Mouse (Mus musculus) lung, postnatal 14 days (tissue): ENCODE results near the gene Itgb7.

Source experiments
- DNase-seq: peaks from one replicate; pipeline ENCODE4 v3.0.0; 2021

The Itgb7 gene

DNA sequence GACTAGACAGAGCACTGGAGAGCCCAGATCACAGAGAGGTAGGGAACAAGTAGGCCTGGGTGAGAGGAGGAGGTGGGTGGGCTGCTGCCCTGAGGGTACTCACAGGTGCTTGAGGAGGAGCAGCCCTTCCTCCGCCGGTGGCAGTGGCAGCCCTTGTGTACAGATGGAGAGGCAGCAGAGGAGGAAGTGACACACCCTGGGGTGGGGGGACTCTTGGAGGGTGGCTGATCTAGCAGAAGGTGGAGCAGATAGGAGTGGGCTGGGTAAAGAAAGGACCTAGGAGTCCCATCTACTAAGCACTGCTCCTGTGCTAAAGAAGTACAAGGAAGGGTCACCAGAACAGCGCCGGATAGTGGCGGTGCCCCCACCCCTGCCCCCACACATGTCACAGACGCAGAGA is at the start of gene Itgb7:
Itgb7 (minus strand) TSS at position 197 of the 400 bp plus-strand sequence.
- no peak for DNase-seq

- DNase-seq = no peak
Measured at GRCm38 (mm10) chr15:102280623-102281022, 48.9 kb upstream of the Itgb7 start.

DNA sequence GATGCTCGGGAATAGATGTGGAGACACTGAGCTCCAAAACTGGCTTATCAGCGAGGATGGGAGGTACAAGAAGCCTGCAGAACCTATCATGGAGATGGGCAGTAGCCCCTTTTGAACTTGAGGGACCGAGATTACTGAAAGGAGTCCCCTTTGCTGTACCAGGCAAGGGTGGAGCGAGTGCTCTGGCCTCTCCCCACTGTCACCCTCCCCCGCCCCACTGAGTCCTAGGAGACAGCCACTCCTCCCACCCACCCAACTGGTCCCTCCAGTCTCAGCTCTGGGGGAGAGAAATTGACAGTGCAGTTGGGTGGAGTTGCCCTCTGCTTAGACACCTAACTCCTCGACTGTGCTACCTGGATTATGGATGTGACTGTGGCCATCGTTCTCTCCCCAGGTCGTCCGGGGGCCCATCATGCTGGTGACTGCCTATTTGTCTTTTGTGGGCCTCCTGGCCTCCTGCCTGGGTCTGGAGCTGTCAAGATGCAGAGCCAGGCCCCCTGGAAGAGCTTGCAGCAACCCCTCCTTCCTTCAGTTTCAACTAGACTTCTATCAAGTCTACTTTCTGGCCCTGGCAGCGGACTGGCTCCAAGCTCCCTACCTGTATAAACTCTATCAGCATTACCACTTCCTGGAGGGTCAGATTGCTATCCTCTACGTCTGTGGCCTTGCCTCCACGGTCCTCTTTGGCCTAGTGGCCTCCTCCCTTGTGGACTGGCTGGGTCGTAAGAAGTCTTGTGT is 48.2 kb upstream of the Itgb7 start:
- DNase-seq = no peak

DNA sequence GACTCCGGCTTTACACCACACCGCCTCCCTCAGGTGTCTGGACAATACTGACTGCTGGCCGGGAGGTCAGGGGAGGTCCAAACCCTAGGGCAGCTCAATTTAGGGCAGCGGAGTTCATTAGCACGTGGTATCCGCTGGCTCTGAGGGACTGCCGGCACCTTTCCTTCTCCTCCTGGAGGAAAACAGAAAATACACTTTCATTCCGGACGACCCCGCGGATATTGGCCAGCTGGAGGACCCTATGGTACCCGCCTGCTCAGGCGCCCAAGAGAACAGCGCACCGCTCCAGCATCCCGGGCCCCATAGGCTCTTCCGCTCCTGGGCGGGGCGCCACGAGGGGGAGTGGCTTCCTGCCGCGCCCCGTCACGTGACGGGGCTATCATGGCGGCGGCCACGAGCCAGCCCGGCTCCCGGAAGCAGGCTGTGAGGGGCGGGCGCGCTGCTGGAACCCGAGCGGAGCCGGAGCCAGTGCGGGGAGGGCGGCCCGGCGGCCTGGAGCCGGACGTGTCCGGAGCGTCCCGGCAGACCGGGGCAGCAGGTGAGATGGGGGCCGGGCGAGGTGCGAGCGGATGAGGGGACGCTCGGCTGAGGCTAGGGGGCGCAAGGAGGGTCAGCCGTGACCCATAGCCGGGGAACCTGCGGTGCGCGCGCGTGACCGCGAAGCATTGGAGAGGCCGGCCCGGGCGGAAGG is 47.5 kb upstream of the Itgb7 start, which contains the start of gene Mfsd5:
Mfsd5 (plus strand) TSS at position 363 of the 691 bp plus-strand sequence.
- DNase-seq = peak; percentile 89

DNA sequence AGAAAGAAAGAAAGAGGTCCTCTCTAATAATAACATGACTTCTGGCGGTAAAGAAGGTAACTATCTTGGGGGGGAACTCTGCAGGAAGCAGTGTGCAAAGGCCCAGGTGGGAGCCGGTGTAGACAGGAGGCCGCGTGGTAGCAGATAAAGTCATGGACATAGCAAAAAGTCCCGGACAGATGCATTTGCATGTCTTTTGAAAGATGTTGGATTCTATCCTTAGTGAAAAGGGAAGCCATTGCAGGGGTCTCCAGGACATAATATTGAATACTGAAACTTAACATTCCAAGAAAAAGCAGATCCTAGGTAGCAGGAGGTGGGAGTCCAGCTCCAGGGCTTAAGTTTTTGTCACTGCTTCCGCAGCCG is 47.0 kb upstream of the Itgb7 start:
- no peak for DNase-seq

GRCm38 (mm10) chr15:102273982-102274716 is 42.4 kb upstream of the Itgb7 start:
- DNase-seq = no peak

DNA sequence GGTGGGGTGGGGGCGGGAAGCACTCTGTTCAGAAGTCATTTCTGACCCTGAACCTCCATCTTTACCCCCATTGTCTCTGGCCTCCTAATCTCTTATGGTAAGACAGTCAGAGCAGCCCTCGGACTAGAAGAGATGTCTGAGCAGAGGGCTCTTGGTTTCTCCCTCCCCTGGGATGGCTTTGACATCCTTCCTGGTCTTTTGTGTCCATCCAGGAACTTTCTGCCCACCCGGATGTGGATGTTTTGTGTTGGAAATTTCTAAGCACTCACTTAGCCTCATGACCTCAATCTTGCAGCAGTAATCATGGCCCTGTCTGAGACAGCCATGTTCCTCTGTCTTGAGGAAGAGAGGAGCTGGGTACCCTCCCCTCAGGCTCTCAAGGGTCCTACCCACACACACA is 39.7 kb upstream of the Itgb7 start:
- no peak for DNase-seq

DNA sequence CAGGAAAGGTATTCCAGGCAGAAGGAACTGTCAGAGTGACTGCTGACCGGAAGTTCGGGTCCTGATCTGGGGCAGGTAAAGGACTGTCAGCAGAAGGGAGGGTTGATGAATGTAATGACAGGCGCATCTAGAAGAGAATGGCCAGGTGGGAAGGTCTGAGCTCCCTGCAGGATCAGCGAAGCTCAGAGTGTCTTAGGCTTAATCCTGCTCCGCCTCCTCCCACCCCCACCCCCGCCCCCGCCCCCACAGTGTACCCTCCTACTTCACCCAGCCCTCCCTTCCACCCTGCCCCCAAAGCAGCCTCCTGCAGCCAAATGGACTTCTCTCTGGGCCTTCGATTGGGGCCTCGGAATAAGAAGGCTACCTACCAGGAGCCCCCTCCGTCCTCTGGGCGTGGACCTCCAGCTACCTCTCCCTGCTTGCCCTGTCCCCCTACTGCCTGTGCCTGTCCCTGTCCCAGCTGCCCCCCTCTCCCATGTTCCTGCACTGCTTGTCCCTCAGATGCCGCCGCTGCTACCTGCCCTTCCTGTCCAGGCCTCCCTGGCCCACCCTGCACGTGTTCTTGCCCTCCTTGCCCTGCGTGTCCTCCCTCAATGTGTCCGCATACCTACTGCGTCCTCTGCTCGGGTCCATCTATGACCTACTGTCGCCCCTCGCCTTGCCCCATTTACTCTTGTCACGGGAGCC is 38.7 kb upstream of the Itgb7 start, which contains the start of gene Gm9918:
Gm9918 (plus strand) TSS at position 290 of the 687 bp plus-strand sequence.
- no peak for DNase-seq

- no peak for DNase-seq
Measured at GRCm38 (mm10) chr15:102265548-102265947, 33.8 kb upstream of the Itgb7 start.

- DNase-seq = no peak
Measured at GRCm38 (mm10) chr15:102263037-102263436, 31.3 kb upstream of the Itgb7 start.

- DNase-seq = no peak
Measured at GRCm38 (mm10) chr15:102262582-102262981, 30.8 kb upstream of the Itgb7 start.

GRCm38 (mm10) chr15:102258581-102259253 is 27.0 kb upstream of the Itgb7 start:
- no peak for DNase-seq

- peak; percentile 74 for DNase-seq
Measured at GRCm38 (mm10) chr15:102258076-102258470, 26.3 kb upstream of the Itgb7 start.

DNA sequence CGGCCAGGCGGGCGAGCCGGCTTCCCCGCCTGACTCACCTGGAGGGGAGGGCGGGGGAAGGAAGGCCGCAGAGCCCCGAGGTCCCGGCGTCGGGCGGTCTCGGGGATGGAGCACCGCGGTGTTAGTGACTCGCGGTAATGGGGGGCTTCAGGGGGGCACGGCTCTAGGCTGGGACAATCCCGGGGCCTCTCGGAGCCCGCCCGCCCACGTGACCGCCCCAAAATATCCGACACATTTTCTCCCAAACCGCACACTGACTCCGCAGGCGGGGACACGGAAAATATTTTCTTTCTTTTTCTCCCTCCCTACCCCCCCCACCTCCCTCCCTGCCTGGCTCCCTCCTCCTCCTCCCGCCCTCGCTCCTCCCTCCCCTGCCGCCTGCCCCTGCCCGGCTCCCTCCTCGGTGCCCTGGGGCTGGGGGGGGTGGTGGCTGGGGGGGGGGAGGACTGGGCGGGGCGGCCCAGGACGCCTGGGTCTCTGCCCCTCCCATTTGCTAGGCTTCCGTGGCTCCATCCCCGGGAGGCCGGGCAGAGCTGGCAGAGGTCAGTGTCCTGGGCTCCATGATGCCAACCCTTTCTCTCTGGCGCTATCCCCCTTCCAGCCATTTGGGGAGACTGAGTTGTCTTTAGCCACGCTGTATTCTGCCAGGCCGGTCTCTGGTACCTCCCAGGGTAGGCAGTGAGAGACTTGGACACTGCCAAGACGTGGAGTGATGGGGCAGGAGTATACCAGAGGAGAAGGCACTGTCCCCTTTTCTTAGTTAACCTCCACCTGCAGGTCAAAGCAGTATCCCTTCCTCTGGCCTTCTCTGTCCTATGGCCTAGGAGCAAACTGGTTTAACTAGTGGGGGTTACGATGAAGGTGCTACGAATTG is 25.7 kb upstream of the Itgb7 start, which contains the start of gene Rarg:
Rarg (minus strand) TSS at position 316 of the 874 bp plus-strand sequence.
- DNase-seq = peak; percentile 63

- no peak for DNase-seq
Measured at GRCm38 (mm10) chr15:102256431-102257201, 24.9 kb upstream of the Itgb7 start.

- DNase-seq = peak; percentile 66
Measured at GRCm38 (mm10) chr15:102255547-102256255, 24.0 kb upstream of the Itgb7 start.

- DNase-seq = no peak
Measured at GRCm38 (mm10) chr15:102250521-102250920, 18.8 kb upstream of the Itgb7 start.

GRCm38 (mm10) chr15:102249967-102250366 is 18.2 kb upstream of the Itgb7 start:
- DNase-seq = no peak

DNA sequence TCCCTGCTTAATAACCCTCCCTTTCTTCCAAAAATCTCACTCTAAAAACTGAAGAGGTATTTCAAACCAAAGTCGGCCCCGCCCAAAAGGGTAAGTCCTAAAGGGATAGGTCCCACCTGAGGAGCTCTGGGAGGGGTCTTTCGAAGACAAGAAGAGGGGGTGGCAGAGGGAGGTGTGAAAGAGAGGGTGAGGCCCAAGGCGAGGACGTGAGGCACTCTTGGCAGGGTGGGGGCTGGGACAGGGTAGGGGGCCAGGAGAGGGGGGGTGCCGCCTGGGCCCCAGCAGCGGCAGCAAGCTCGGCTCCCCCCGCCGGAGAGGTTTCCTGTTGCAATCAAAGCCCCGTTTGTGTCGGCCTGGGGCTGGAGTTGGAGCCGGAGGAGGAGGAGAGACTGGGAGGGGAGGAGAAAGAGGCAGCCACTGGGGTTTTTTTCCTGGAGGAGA is 17.5 kb upstream of the Itgb7 start:
- DNase-seq = peak; percentile 60

- DNase-seq = no peak
Measured at GRCm38 (mm10) chr15:102248812-102249191, 17.1 kb upstream of the Itgb7 start.
